In genomic region chr9:50601536-50601935, GRCm38 (mm10) we compare ENCODE assay signal across 16 mouse cellular contexts. TPM values are rescaled to one million over a fixed set of nuclear protein-coding genes. Genes with fewer than 3 reads are reported as not detected.
DNase-seq lines count a peak whose midpoint lies in the region; ATAC-seq lines count a peak whose summit lies in the region.
"Had no signal": no experiment of that assay in that cellular context is flagged by ENCODE, and none has a peak within 500 bp of the region (broad histone marks: within the 10 kb centered on the region; RNA-seq: fewer than 3 reads in every experiment).

No protein-coding gene starts in this region.

- 92% methylated on average over 6 of the region's 6 CpGs for WGBS in kidney, embryonic 15.5 days

- no peak for DNase-seq in kidney, postnatal 36 days
- peak; percentile 15 to 27 for DNase-seq in heart, postnatal 10 days
- DNase-seq in urinary bladder, postnatal 4 days (ENCODE audit: low spot score in 2 of 2), result no peak
- no peak for DNase-seq in cerebellum, postnatal 25 days
- DNase-seq in thymus, adult 18-20 months, result no peak
- DNase-seq: cerebellum, adult 8-10 months; kidney, postnatal 4 days; right cerebral cortex, postnatal 25 days; thymus, postnatal 25 days had no signal

- no peak overlapping the region for H3K27ac ChIP-seq in kidney, embryonic 15.5 days
- no peak overlapping the region for H3K27ac ChIP-seq in brown adipose tissue, adult 24 weeks (replicated peaks; ENCODE audit: low read depth, low read length)
- H3K27ac ChIP-seq: hindbrain, embryonic 10.5 days; macrophage had no signal

- no peaks in the 10 kb centered on the region for H3K9me3 ChIP-seq in kidney, embryonic 15.5 days (replicated peaks)
- H3K9me3 ChIP-seq: hindbrain, embryonic 10.5 days had no signal

- no peak overlapping the region for H3K9ac ChIP-seq in kidney, embryonic 15.5 days

- intact Hi-C loops in heart, postnatal 10 days (cut with DNase I), result loop anchor here (5.0 kb wide), 2 partner anchors 139 to 166 kb away; partner anchors contain the start of gene Fdxacb1

- peaks cover 58% of the 10 kb centered on the region for H3K36me3 ChIP-seq in kidney, embryonic 15.5 days

- H3K4me1 ChIP-seq in kidney, embryonic 15.5 days, result peaks cover 26% of the 10 kb centered on the region
- H3K4me1 ChIP-seq in brown adipose tissue, adult 24 weeks (ENCODE audit: control insufficient read depth, insufficient read depth, insufficient read length, low read length), result no peaks in the 10 kb centered on the region

- H3K4me2 ChIP-seq in kidney, embryonic 15.5 days, result peak overlapping the region; percentile 79; the same call in 1 of the 2 replicates

- no peak for ATAC-seq in kidney, embryonic 15.5 days (replicated peaks; ENCODE audit: low FRiP score)
- peak; percentile 50 for ATAC-seq in megakaryocyte progenitor cell, adult 5-6 weeks (replicated peaks; ENCODE audit: poor library complexity)

- H3K27me3 ChIP-seq in kidney, embryonic 15.5 days, result no peaks in the 10 kb centered on the region

- H3K4me3 ChIP-seq in kidney, embryonic 15.5 days (replicated peaks), result no peak overlapping the region
- H3K4me3 ChIP-seq in brown adipose tissue, adult 24 weeks (ENCODE audit: insufficient read depth, low read depth, low read length), result peak overlapping the region; percentile 48

RNA-seq across cellular contexts. Expression of gene Sdhd, which starts 2.1 kb away (rescaled TPM):
- polyA plus RNA-seq in kidney, embryonic 15.5 days (2015; fragmentation: Nextera tagmentation; extraction: Ambion mirVana), result 363 and 376 TPM in 2 replicates
- polyA plus RNA-seq in brown adipose tissue, adult 24 weeks (2012; ENCODE audit: insufficient read depth, insufficient read length, missing spikeins), result 1,365 and 1,497 TPM in 2 replicates
- 100 to 1,000 TPM; 780 to 786 TPM for total RNA-seq in heart, postnatal 10 days (2021)
- 252 and 258 TPM in 2 replicates for total RNA-seq in megakaryocyte progenitor cell, adult 5-6 weeks (2015)
- 194 and 222 TPM in 2 replicates for total RNA-seq in megakaryocyte progenitor cell, adult 5-6 weeks (2017)

RNA-seq across cellular contexts. Expression of gene Timm8b, which starts 2.2 kb away (rescaled TPM):
- polyA plus RNA-seq in kidney, embryonic 15.5 days (2015; fragmentation: Nextera tagmentation; extraction: Ambion mirVana), result 259 and 296 TPM in 2 replicates
- polyA plus RNA-seq in brown adipose tissue, adult 24 weeks (2012; ENCODE audit: insufficient read depth, insufficient read length, missing spikeins), result 395 and 454 TPM in 2 replicates
- 100 to 1,000 TPM; 215 to 218 TPM for total RNA-seq in heart, postnatal 10 days (2021)
- total RNA-seq in megakaryocyte progenitor cell, adult 5-6 weeks (2015), result 109 and 110 TPM in 2 replicates
- 183 and 233 TPM in 2 replicates for total RNA-seq in megakaryocyte progenitor cell, adult 5-6 weeks (2017)

RNA-seq across cellular contexts. Expression of gene Pih1d2, which starts 15.6 kb away (rescaled TPM):
- 4.9 and 5.6 TPM in 2 replicates for polyA plus RNA-seq in kidney, embryonic 15.5 days (2015; fragmentation: Nextera tagmentation; extraction: Ambion mirVana)
- polyA plus RNA-seq in brown adipose tissue, adult 24 weeks (2012; ENCODE audit: insufficient read depth, insufficient read length, missing spikeins), result 1.0 and 2.8 TPM in 2 replicates
- total RNA-seq in heart, postnatal 10 days (2021), result under 1 TPM; 0.26 to 0.92 TPM
- 2.4 and 3.0 TPM in 2 replicates for total RNA-seq in megakaryocyte progenitor cell, adult 5-6 weeks (2015)
- 1.9 and 2.9 TPM in 2 replicates for total RNA-seq in megakaryocyte progenitor cell, adult 5-6 weeks (2017)

RNA-seq across cellular contexts. Expression of gene Nkapd1, which starts 15.7 kb away (rescaled TPM):
- polyA plus RNA-seq in kidney, embryonic 15.5 days (2015; fragmentation: Nextera tagmentation; extraction: Ambion mirVana), result 22.1 and 24.8 TPM in 2 replicates
- polyA plus RNA-seq in brown adipose tissue, adult 24 weeks (2012; ENCODE audit: insufficient read depth, insufficient read length, missing spikeins), result 7.6 and 20.6 TPM in 2 replicates
- total RNA-seq in heart, postnatal 10 days (2021), result 10 to 100 TPM; 22.6 to 23.3 TPM
- total RNA-seq in megakaryocyte progenitor cell, adult 5-6 weeks (2015), result 43.1 and 44.6 TPM in 2 replicates
- total RNA-seq in megakaryocyte progenitor cell, adult 5-6 weeks (2017), result 42.8 and 68.2 TPM in 2 replicates

RNA-seq across cellular contexts. Expression of gene Tex12, which starts 40.4 kb away (rescaled TPM):
- polyA plus RNA-seq in kidney, embryonic 15.5 days (2015; fragmentation: Nextera tagmentation; extraction: Ambion mirVana), result 0.18 TPM in 1 of 2 replicates, not detected in the other
- polyA plus RNA-seq in brown adipose tissue, adult 24 weeks (2012; ENCODE audit: insufficient read depth, insufficient read length, missing spikeins), result not detected in 2 replicates
- not detected for total RNA-seq in heart, postnatal 10 days (2021)
- total RNA-seq in megakaryocyte progenitor cell, adult 5-6 weeks (2015), result not detected in 2 replicates
- total RNA-seq in megakaryocyte progenitor cell, adult 5-6 weeks (2017), result not detected in 2 replicates
- total RNA-seq: adrenal gland, adult 18-20 months had no signal
- polyA plus RNA-seq: limb, embryonic 11.5 days; macrophage had no signal

Comparison
In these comparisons a context has a peak if more than half of its experiments do, and no peak if none do; other contexts are left out.
1. DNase-seq: peak in heart, postnatal 10 days (2 of 2); none in kidney, postnatal 36 days (0 of 2), urinary bladder, postnatal 4 days (0 of 2), cerebellum, postnatal 25 days (0 of 2) and thymus, adult 18-20 months (0 of 2).